Mouse (Mus musculus) midbrain, embryonic 16.5 days (tissue): Measurements from ENCODE around the gene Ssbp3. TPM values are rescaled to one million over a fixed set of nuclear protein-coding genes. Genes with fewer than 3 reads are reported as not detected.

Source experiments
- ATAC-seq: fragments of 200-750 bp; cut with Nextera tagmentation; 2 replicates; pipeline ENCODE4 v1.8.0; 2017; ENCODE audit warnings: moderate TSS enrichment
- H3K27ac ChIP-seq: fragments of 300-500 bp; sonication (generic); 2 replicates; pipeline ENCODE4 v1.5.1; 2014; ENCODE audit warnings: mild to moderate bottlenecking, low read length, mixed read lengths
- H3K27me3 ChIP-seq: fragments of 300-500 bp; sonication (generic); 2 replicates; pipeline ENCODE4 v1.6.1; 2014; ENCODE audit warnings: low read depth, low read length, mixed read lengths; ENCODE audit not compliant: control insufficient read depth, insufficient read depth
- H3K36me3 ChIP-seq: fragments of 300-500 bp; sonication (generic); 2 replicates; pipeline ENCODE4 v1.6.1; 2014; ENCODE audit warnings: mild to moderate bottlenecking, low read length, moderate library complexity, mixed read lengths; ENCODE audit not compliant: control insufficient read depth, insufficient read depth
- H3K4me1 ChIP-seq: fragments of 300-500 bp; sonication (generic); 2 replicates; pipeline ENCODE4 v1.6.1; 2014; ENCODE audit warnings: mild to moderate bottlenecking, low read length, mixed read lengths; ENCODE audit not compliant: control insufficient read depth, insufficient read depth
- H3K4me2 ChIP-seq: fragments of 300-500 bp; sonication (generic); 2 replicates; pipeline ENCODE4 v1.6.1; 2014; ENCODE audit warnings: mild to moderate bottlenecking, low read length, mixed read lengths
- H3K4me3 ChIP-seq: fragments of 300-500 bp; sonication (generic); 2 replicates; pipeline ENCODE4 v1.5.1; 2014; ENCODE audit warnings: low read depth, mild to moderate bottlenecking, low read length, moderate library complexity, mixed read lengths
- H3K9ac ChIP-seq: fragments of 300-500 bp; sonication (generic); 2 replicates; pipeline ENCODE4 v1.6.1; 2014; ENCODE audit warnings: low read depth, low read length, mixed read lengths
- H3K9me3 ChIP-seq: fragments of 300-500 bp; sonication (generic); replicated peaks from 2 replicates; pipeline ENCODE4 v1.6.1; 2014; ENCODE audit warnings: mild to moderate bottlenecking, low read length, mixed read lengths; ENCODE audit not compliant: control insufficient read depth, poor library complexity, severe bottlenecking
- WGBS: fragments of 180-500 bp; shearing (Covaris S2); extraction: QIAGEN DNeasy Blood & Tissue Kit; methylation state at CpG from one replicate; pipeline ENCODE4 v1.1.7; 2014; 5-methylcytosine and 5-hydroxymethylcytosine counted together
- polyA plus RNA-seq: library from polyadenylated mRNA; unstranded; fragments of >200 nt; fragmentation: Nextera tagmentation; extraction: Ambion mirVana; gene quantifications from 2 replicates; pipeline ENCODE4 v1.2.1, GENCODE M21; 2015

The Ssbp3 gene
- polyA plus RNA-seq: 129 and 164 TPM in 2 replicates

DNA sequence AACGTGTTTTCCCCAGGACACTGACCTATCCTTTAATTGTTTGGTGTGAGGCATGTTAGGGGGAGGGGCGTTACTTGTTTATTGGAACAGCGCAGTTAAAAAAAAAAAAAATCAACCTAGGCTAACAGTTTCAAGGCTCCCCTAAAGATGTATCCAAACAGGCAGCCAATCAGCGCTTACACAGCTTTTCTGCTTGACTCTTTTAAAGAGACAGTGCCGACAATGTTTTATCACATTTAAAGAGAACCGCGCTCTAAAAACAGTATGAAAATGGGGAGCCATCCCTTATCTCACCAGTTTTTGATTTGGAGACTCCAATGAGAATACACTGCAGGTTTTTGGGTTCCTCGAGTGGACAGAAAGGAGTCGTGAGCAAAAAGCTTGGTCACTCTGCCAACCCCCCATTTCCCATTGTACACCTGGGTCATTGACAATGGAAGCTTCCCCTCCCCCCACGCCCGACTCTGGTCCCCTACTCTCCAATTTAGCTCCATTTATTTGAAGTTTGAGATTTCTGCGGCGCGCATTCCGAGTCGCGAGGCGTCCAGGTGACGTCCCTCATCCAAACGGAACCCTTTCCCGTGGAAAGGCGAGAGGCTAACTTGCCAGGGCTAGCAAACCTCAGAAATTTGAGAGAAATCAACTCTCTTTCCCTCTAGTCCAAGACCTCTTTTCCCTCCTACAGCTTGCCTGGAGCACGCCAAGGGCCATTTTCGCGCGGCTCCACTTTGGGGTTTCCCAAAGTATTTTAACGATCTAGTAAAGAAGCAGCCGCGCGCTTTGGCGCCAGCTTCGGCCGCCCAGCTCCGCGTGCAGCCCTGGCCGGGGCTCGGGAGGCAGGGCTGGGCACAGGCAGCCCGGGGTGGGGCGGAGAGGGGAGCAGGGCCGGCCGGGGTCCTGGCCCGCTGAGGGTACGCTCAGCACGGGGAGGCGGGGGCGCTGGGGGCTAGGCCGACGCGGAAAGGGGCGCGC is at the start of gene Ssbp3:
Gene Ssbp3 (plus strand): TSS at position 501 of the 972 bp plus-strand sequence.
- no peaks in the 10 kb centered on the region for H3K27me3 ChIP-seq

DNA sequence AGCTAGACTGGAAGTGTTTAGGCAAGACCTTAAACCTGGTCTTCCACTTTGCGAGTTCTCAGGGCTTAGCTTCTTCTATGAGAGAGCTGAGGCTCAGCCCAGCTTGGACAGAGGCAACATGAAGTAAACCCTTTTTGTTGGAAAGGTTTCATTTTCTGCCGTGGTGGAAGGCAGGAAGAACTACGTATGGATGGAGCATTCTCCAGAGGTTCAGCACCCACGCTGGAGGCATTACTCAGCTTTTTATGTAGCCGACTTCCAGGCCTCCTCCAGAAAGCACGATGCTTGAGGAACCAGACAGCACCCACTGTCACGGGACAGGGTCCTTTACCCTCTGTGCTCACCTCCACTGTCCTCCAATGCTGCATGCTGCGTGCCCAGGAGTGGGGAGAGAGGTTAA is 48.6 kb upstream of the Ssbp3 start:
- Histone ChIP-seq H3K9ac (no peak overlapping the region), H3K4me2 (no peak overlapping the region), H3K36me3 (no peaks in the 10 kb centered on the region), H3K9me3 (no peaks in the 10 kb centered on the region), H3K4me1 (peaks cover 11% of the 10 kb centered on the region), H3K27ac (no peak overlapping the region), H3K4me3 (no peak overlapping the region), H3K27me3 (no peaks in the 10 kb centered on the region)
- no peak for ATAC-seq
- WGBS: 82% methylated on average over 8 of the region's 8 CpGs

More for the DNA sequence above, at the start of gene Ssbp3:
- Histone ChIP-seq H3K4me3 (peak within 1 kb of the TSS; percentile 100), H3K4me2 (peak within 1 kb of the TSS; percentile 91), H3K36me3 (no peaks in the 10 kb centered on the region), H3K27ac (peak within 1 kb of the TSS; percentile 100), H3K4me1 (peaks cover 42% of the 10 kb centered on the region), H3K9ac (peak within 1 kb of the TSS; percentile 98), H3K9me3 (no peaks in the 10 kb centered on the region)
- peak; percentile 61 for ATAC-seq
- WGBS: under 1% methylated on average over 45 of the region's 51 CpGs

DNA sequence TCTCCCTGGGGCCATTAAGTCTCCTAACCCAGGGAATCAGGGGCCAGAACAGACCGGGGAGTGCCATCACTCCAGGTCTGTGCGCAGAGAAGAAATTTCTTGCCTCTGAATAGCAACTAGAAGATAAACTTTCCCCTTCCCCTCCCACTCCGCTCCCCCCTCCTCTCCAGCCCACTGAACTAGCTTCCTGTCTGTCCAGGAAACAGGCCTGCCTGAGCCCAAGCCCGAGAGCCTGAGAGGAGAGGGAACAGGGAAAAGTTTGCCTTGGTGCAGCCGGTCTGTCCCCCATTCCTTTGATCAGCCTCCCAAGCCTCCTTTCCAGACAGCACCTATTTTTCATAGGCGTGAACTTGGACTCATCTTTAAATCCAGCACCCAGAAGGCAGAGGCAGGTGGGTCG is 48.2 kb upstream of the Ssbp3 start:
- ATAC-seq: no peak
- Histone ChIP-seq H3K27ac (no peak overlapping the region), H3K27me3 (no peaks in the 10 kb centered on the region), H3K9me3 (no peaks in the 10 kb centered on the region), H3K9ac (no peak overlapping the region), H3K36me3 (no peaks in the 10 kb centered on the region), H3K4me3 (no peak overlapping the region), H3K4me2 (no peak overlapping the region), H3K4me1 (peaks cover 13% of the 10 kb centered on the region)
- WGBS: 69% methylated on average over 7 of the region's 7 CpGs

DNA sequence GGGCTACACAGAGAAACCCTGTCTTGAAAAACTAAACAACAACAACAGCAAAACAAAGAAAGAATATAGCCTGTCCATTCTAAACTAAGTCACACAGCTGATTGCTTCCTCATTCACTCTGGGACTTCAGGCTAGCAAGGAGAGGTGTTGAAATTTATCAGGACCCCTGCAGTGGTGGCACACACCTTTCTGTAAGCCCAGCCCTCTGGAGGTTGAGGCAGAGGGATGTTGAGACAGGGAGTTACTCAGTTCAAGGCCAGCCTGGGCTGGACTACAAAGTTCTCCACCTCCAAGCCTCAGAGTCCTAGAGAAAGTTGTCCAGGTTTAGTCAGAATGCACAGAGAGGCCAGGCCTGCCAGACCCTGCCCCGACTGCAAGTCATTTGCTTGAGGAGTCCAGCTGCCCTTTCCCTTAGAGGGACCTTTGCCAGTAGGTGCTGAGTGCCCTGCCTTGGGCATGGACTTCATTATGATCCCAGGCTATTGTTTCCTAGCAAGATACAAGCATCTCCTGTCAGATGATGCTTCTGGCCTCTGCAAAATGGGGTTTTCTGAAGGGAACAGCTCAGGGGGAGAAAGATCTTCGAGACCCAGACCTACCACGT is 47.6 kb upstream of the Ssbp3 start:
- Histone ChIP-seq H3K9ac (no peak overlapping the region), H3K9me3 (no peaks in the 10 kb centered on the region), H3K27ac (no peak overlapping the region), H3K4me2 (no peak overlapping the region), H3K4me3 (no peak overlapping the region), H3K4me1 (peaks cover 13% of the 10 kb centered on the region), H3K36me3 (no peaks in the 10 kb centered on the region), H3K27me3 (no peaks in the 10 kb centered on the region)
- ATAC-seq: no peak
- WGBS: 44% methylated on average over 3 of the region's 3 CpGs

DNA sequence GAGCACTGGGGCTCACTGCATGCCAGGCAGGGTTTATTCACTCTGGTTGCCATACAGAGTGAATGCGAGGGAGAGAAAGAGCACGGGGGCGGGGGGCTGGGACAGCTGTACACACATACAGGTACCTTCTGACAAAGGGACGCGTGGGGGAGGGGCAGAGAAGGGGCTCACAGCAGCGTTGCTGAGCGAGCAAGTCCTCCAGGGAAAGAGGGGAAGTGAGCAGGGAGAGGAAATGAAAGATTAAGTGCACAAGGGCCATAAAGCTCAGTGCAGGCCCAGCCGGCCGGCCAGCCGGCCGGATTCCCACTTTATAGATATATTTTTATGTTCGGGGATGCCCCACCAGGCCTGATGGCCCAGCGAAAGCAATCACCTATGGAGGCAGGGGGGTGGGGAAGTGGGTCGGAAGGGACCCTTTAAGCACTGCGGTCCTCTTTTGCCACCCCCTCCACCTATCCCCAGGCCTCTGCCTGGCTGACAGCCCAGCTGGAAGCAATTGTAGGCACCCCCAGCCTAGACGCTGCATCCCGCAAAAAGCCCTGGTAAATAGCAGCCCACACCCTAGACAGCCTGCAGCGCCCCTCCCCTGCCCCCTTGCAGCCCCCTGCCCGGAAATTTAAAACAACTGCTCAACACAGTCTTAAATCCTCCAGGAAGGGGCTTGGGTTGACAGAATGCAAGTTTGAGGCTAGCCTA is 44.9 kb upstream of the Ssbp3 start:
- peak overlapping the region; percentile 40; the same call in 1 of the 2 replicates for H3K27ac ChIP-seq
- ATAC-seq: no peak
- H3K9me3 ChIP-seq: no peaks in the 10 kb centered on the region
- no peak overlapping the region for H3K4me3 ChIP-seq
- WGBS: 6% methylated on average over 19 of the region's 19 CpGs
- H3K4me2 ChIP-seq: 0 out of 2 replicates have a peak overlapping the region, but pooled peaks have one; percentile 10
- no peaks in the 10 kb centered on the region for H3K27me3 ChIP-seq
- H3K4me1 ChIP-seq: peaks cover 13% of the 10 kb centered on the region
- no peaks in the 10 kb centered on the region for H3K36me3 ChIP-seq
- H3K9ac ChIP-seq: peak overlapping the region; percentile 54

DNA sequence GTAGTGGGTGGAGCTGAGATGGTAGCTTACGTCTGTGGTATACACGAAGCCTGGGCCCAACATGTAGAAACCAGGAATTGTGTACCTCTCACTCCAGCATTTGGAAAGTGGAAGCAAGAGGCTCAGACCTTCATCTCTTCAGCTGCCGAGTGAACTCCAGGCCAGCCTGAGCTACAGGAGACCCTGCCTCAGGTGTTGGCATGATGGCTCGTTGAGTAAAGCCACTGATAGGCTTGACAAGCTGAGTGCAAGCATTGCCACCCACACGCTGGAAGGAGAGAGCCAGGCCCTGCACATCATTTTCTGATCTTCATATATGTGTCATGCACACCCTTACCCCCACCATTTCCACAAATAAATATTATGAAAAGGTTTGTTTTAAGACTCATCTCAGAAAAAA is 44.1 kb upstream of the Ssbp3 start:
- no peak overlapping the region for H3K27ac ChIP-seq
- no peak overlapping the region for H3K9ac ChIP-seq

DNA sequence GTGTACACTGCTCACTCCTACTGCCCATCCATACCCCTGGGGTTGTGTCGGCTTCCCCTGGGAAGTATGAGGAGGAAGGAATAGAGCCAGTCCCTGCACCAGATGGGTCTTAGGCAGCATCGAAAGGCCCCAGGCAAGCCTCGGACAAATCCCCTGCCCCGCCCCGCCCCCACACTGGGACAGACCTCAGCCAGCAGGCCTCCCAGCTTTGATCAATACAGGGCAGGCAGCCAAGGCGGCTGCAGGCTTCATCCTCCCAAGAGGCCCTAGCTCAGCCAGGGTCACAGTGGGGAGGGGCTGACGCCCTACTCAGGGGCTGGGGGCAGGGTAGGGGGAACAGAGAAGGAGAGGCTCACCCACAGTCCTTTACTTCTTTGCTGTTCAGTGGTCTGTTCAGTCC is 43.7 kb upstream of the Ssbp3 start:
- peak overlapping the region; percentile 39 for H3K27ac ChIP-seq
- H3K4me3 ChIP-seq: no peak overlapping the region
- H3K4me1 ChIP-seq: peaks cover 13% of the 10 kb centered on the region
- peak; percentile 65 for ATAC-seq
- no peaks in the 10 kb centered on the region for H3K27me3 ChIP-seq
- H3K36me3 ChIP-seq: no peaks in the 10 kb centered on the region
- WGBS: 1% methylated on average over 7 of the region's 7 CpGs
- no peaks in the 10 kb centered on the region for H3K9me3 ChIP-seq
- H3K9ac ChIP-seq: no peak overlapping the region
- H3K4me2 ChIP-seq: no peak overlapping the region

More for the DNA sequence above, 44.1 kb upstream of the Ssbp3 start:
- Histone ChIP-seq H3K4me2 (no peak overlapping the region), H3K4me1 (peaks cover 13% of the 10 kb centered on the region), H3K36me3 (no peaks in the 10 kb centered on the region), H3K9me3 (no peaks in the 10 kb centered on the region), H3K4me3 (no peak overlapping the region), H3K27me3 (no peaks in the 10 kb centered on the region)
- no peak for ATAC-seq
- 61% methylated on average over 5 of the region's 5 CpGs for WGBS

DNA sequence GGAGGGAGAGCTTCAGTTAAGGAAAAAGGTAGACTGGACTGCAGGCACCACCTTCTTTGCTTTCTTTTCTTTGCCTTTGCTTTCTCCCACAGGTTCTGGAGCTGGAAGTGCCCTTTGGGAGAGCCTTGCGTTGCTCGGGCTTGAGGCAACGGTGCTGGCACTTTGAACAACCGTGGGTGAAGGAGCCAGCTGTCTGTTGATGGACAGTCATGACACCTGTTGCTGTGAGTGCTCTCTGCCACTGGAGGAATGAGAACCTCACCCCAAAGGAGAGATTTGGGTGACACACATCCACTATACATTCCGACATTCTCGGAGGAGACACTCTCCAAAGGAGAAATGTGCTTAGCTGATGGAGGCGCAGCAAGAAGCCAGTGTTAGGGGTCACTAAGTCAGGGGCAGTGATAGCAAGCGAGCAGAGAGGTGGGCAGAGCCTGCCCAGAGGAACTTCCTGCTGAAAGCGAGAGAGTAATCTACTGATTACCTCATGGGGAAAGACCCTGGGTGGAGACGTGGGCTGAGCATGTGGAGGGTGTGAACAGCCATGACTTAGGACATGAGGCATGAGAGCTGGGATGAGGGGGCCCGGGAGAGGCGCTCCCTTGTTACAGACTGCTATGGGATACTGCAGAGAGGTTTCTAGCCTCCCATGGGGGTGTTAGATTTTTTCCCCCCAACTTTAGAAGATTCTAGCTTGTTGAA is 41.6 kb upstream of the Ssbp3 start:
- no peak overlapping the region for H3K9ac ChIP-seq
- H3K9me3 ChIP-seq: no peaks in the 10 kb centered on the region
- ATAC-seq: no peak
- H3K36me3 ChIP-seq: no peaks in the 10 kb centered on the region
- H3K27ac ChIP-seq: no peak overlapping the region
- H3K4me3 ChIP-seq: no peak overlapping the region
- 83% methylated on average over 12 of the region's 12 CpGs for WGBS
- no peaks in the 10 kb centered on the region for H3K27me3 ChIP-seq
- H3K4me1 ChIP-seq: peaks cover 13% of the 10 kb centered on the region
- no peak overlapping the region for H3K4me2 ChIP-seq
